Mouse (Mus musculus) bone marrow, adult 2 months (tissue): ENCODE measurements around the gene Gm20481.

Source experiments
- CTCF ChIP-seq: fragments of 200-500 bp; IDR thresholded peaks from 2 replicates; pipeline ENCODE4 v1.5.1; 2011; ENCODE audit warnings: low read length, control low read depth; ENCODE audit not compliant: control insufficient read depth, insufficient read depth
- POLR2A ChIP-seq: fragments of 200-500 bp; IDR thresholded peaks from 2 replicates; pipeline ENCODE4 v1.6.1; 2011; ENCODE audit warnings: low read depth, mild to moderate bottlenecking, control low read depth, low read length, borderline replicate concordance; ENCODE audit not compliant: control insufficient read depth

DNA sequence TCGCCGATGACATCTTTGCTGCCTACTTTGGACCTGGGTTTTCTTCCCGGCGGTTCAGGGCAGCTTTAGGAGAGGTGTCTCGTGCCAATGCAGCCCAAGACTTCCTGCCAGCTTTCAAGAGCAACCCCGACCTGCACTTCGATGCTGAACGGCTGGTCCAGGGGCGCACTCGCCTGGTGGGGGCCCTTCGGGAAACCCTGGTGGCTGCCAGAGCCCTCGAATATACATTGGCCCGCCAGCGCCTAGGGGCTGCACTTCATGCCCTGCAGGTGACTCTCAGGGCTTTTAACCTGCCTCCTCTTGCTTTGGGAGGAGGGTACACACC, 48.0 kb downstream of the Gm20481 start:
- no peak for TF ChIP-seq CTCF
- no peak for TF ChIP-seq POLR2A
